Mouse (Mus musculus) urinary bladder, postnatal 4 days (tissue): ENCODE results near the gene 6030468B19Rik.

Experiments
- DNase-seq, 2 experiments: peaks; one replicate each; pipeline ENCODE4 v3.0.0; 2021 to 2022; ENCODE audit warnings: low spot score in 2 of 2

The 6030468B19Rik gene

GRCm38 (mm10) chr11:117855360-117855759, 57.9 kb downstream of the 6030468B19Rik start:
- DNase-seq = no peak

- DNase-seq = no peak
These were observed 58.5 kb downstream of the 6030468B19Rik start for GRCm38 (mm10) chr11:117855975-117856374.
